Mouse (Mus musculus) brain, embryonic 18.5 days (tissue): ENCODE data around the gene Cfap299.

ENCODE experiments used
- DNase-seq: peaks from one replicate; pipeline ENCODE4 v3.0.0-alpha.2; 2012; ENCODE audit warnings: low read depth, low spot score

The Cfap299 gene

GRCm38 (mm10) chr5:98613511-98613910 is 284.4 kb downstream of the Cfap299 start:
- no peak for DNase-seq

GRCm38 (mm10) chr5:98616902-98617301 is 287.8 kb downstream of the Cfap299 start:
- peak; percentile 16 for DNase-seq

- no peak for DNase-seq
These were observed 288.3 kb downstream of the Cfap299 start for GRCm38 (mm10) chr5:98617416-98617815.

GRCm38 (mm10) chr5:98650345-98650744 is 321.2 kb downstream of the Cfap299 start:
- peak; percentile 24 for DNase-seq

- no peak for DNase-seq
These were observed 321.9 kb downstream of the Cfap299 start for GRCm38 (mm10) chr5:98651049-98651448.

GRCm38 (mm10) chr5:98688254-98688653 is 359.1 kb downstream of the Cfap299 start:
- no peak for DNase-seq

GRCm38 (mm10) chr5:98692070-98692469 is 363.0 kb downstream of the Cfap299 start:
- no peak for DNase-seq

GRCm38 (mm10) chr5:98696336-98696735 is 367.2 kb downstream of the Cfap299 start:
- DNase-seq = no peak

- DNase-seq = no peak
These were observed 374.9 kb downstream of the Cfap299 start for GRCm38 (mm10) chr5:98703963-98704362.

- no peak for DNase-seq
These were observed 377.5 kb downstream of the Cfap299 start for GRCm38 (mm10) chr5:98706597-98706996.

GRCm38 (mm10) chr5:98715392-98715791 is 386.3 kb downstream of the Cfap299 start:
- no peak for DNase-seq

- no peak for DNase-seq
These were observed 403.3 kb downstream of the Cfap299 start for GRCm38 (mm10) chr5:98732157-98733009.

- no peak for DNase-seq
These were observed 403.9 kb downstream of the Cfap299 start for GRCm38 (mm10) chr5:98733010-98733399.

GRCm38 (mm10) chr5:98761858-98762652 is 433.0 kb downstream of the Cfap299 start:
- no peak for DNase-seq

- DNase-seq = no peak
These were observed 449.5 kb downstream of the Cfap299 start for GRCm38 (mm10) chr5:98778588-98778987.

GRCm38 (mm10) chr5:98782066-98782465 is 453.0 kb downstream of the Cfap299 start:
- no peak for DNase-seq

- no peak for DNase-seq
These were observed 458.6 kb downstream of the Cfap299 start for GRCm38 (mm10) chr5:98787735-98788134.

- DNase-seq = no peak
These were observed 459.5 kb downstream of the Cfap299 start for GRCm38 (mm10) chr5:98788568-98788967.

- no peak for DNase-seq
These were observed 461.9 kb downstream of the Cfap299 start for GRCm38 (mm10) chr5:98790894-98791607.

GRCm38 (mm10) chr5:98801495-98801894 is 472.4 kb downstream of the Cfap299 start:
- no peak for DNase-seq

- DNase-seq = no peak
These were observed 475.7 kb downstream of the Cfap299 start for GRCm38 (mm10) chr5:98804761-98805160.

GRCm38 (mm10) chr5:98806492-98806891 is 477.4 kb downstream of the Cfap299 start:
- no peak for DNase-seq
